Mouse (Mus musculus) limb, embryonic 14.5 days (tissue): Measurements from ENCODE around the gene Cops7b. TPM values are rescaled to one million over a fixed set of nuclear protein-coding genes. Genes with fewer than 3 reads are reported as not detected.

Experiments used
- ATAC-seq: fragments of 200-750 bp; cut with Nextera tagmentation; 2 replicates; pipeline ENCODE4 v1.8.0; 2017; ENCODE audit warnings: low read depth, moderate number of reproducible peaks, moderate TSS enrichment; ENCODE audit not compliant: low FRiP score
- DNase-seq: peaks from one replicate; pipeline ENCODE4 v3.0.0-alpha.2; 2015; ENCODE audit warnings: low spot score
- H3K27ac ChIP-seq: fragments of 300-500 bp; sonication (generic); replicated peaks from 2 replicates; pipeline ENCODE4 v1.5.1; 2014; ENCODE audit warnings: low read depth, mild to moderate bottlenecking, low read length, moderate library complexity, mixed read lengths
- H3K27me3 ChIP-seq: fragments of 300-500 bp; sonication (generic); 2 replicates; pipeline ENCODE4 v1.6.1; 2014; ENCODE audit warnings: low read length, mixed read lengths; ENCODE audit not compliant: control insufficient read depth, insufficient read depth
- H3K36me3 ChIP-seq: fragments of 300-500 bp; sonication (generic); 2 replicates; pipeline ENCODE4 v1.6.1; 2014; ENCODE audit warnings: mild to moderate bottlenecking, low read length, moderate library complexity, mixed read lengths; ENCODE audit not compliant: control insufficient read depth, insufficient read depth
- H3K4me1 ChIP-seq: fragments of 300-500 bp; sonication (generic); 2 replicates; pipeline ENCODE4 v1.6.1; 2014; ENCODE audit warnings: antibody characterized with exemption, low read length, mixed read lengths; ENCODE audit not compliant: control insufficient read depth, insufficient read depth
- H3K4me2 ChIP-seq: fragments of 300-500 bp; sonication (generic); replicated peaks from 2 replicates; pipeline ENCODE4 v1.6.1; 2014; ENCODE audit warnings: low read depth, mild to moderate bottlenecking, low read length, moderate library complexity; ENCODE audit not compliant: severe bottlenecking
- H3K4me3 ChIP-seq: fragments of 300-500 bp; sonication (generic); replicated peaks from 2 replicates; pipeline ENCODE4 v1.5.1; 2014; ENCODE audit warnings: low read length
- H3K9ac ChIP-seq: fragments of 300-500 bp; sonication (generic); 2 replicates; pipeline ENCODE4 v1.6.1; 2014; ENCODE audit warnings: mild to moderate bottlenecking, low read depth, low read length, moderate library complexity; ENCODE audit not compliant: severe bottlenecking
- H3K9me3 ChIP-seq: fragments of 300-500 bp; sonication (generic); 2 replicates; pipeline ENCODE4 v1.6.1; 2016; ENCODE audit warnings: low read length; ENCODE audit not compliant: control insufficient read depth
- POLR2A ChIP-seq: fragments of 200-500 bp; IDR thresholded peaks from 2 replicates; pipeline ENCODE4 v1.8.0; 2012; ENCODE audit warnings: inconsistent platforms, mild to moderate bottlenecking, moderate library complexity, borderline replicate concordance; ENCODE audit not compliant: insufficient read depth, insufficient read length; ENCODE audit errors: extremely low read depth
- WGBS: fragments of 180-500 bp; shearing (Covaris S2); extraction: QIAGEN DNeasy Blood & Tissue Kit; methylation state at CpG from one replicate; pipeline ENCODE4 v1.1.7; 2014; 5-methylcytosine and 5-hydroxymethylcytosine counted together
- polyA plus RNA-seq, 2 experiments: library from polyadenylated mRNA; depleted of rRNA in 1 of 2; stranded (reverse) in 1 of 2; unstranded in 1 of 2; fragments of >200 nt; fragmentation: Nextera tagmentation in 1 of 2; extraction: Ambion mirVana in 1 of 2; gene quantifications; 2 replicates each; pipeline versions ENCODE4 v1.2.1 to v1.2.3; 2012 to 2014

Cops7b gene
- polyA plus RNA-seq, 2 experiments: 35.6 to 62.1 TPM

- Histone ChIP-seq H3K27ac (peak overlapping the region; percentile 67), H3K27me3 (no peaks in the 10 kb centered on the region), H3K4me1 (0 out of 2 replicates have a peak, but pooled peaks cover 6% of the 10 kb centered on the region), H3K9me3 (no peaks in the 10 kb centered on the region), H3K4me3 (peak overlapping the region; percentile 92), H3K36me3 (0 out of 2 replicates have a peak, but pooled peaks cover 3% of the 10 kb centered on the region), H3K9ac (peak overlapping the region; percentile 87), H3K4me2 (peak overlapping the region; percentile 62)
- no peak for DNase-seq
- WGBS: 2% methylated on average over 36 of the region's 38 CpGs
- 0 out of 2 replicates have a peak, but pooled peaks have one; percentile 49 for TF ChIP-seq POLR2A
- peak; percentile 75 for ATAC-seq
Observed at GRCm38 (mm10) chr1:86581692-86582450, 833 bp upstream of the Cops7b start.

- Histone ChIP-seq H3K27me3 (no peaks in the 10 kb centered on the region), H3K4me1 (peaks cover 10% of the 10 kb centered on the region; the same call in 1 of the 2 replicates), H3K4me3 (no peak overlapping the region), H3K36me3 (0 out of 2 replicates have a peak, but pooled peaks cover 3% of the 10 kb centered on the region), H3K27ac (no peak overlapping the region), H3K9me3 (no peaks in the 10 kb centered on the region), H3K9ac (no peak overlapping the region), H3K4me2 (peak overlapping the region; percentile 63; the same call in 1 of the 2 replicates)
- 82% methylated on average over 2 of the region's 2 CpGs for WGBS
- DNase-seq (no peak), ATAC-seq (no peak)
- no peak for TF ChIP-seq POLR2A
Observed at GRCm38 (mm10) chr1:86583709-86584108, 1.0 kb downstream of the Cops7b start.

- peak overlapping the region; percentile 65 for H3K4me2 ChIP-seq
- H3K4me3 ChIP-seq: peak overlapping the region; percentile 84
- H3K9me3 ChIP-seq: no peaks in the 10 kb centered on the region
- ATAC-seq (no peak; the same call in 1 of the 2 replicates), DNase-seq (peak; percentile 70)
- no peaks in the 10 kb centered on the region for H3K27me3 ChIP-seq
- peak overlapping the region; percentile 78 for H3K9ac ChIP-seq
- WGBS: under 1% methylated on average over 19 of the region's 26 CpGs
- no peak overlapping the region for H3K27ac ChIP-seq
- TF ChIP-seq POLR2A: 0 out of 2 replicates have a peak, but pooled peaks have one; percentile 24
- peaks cover 11% of the 10 kb centered on the region for H3K36me3 ChIP-seq
- peaks cover 10% of the 10 kb centered on the region; the same call in 1 of the 2 replicates for H3K4me1 ChIP-seq
Observed at GRCm38 (mm10) chr1:86586992-86587391, 4.3 kb downstream of the Cops7b start.

GRCm38 (mm10) chr1:86594539-86594938, 11.8 kb downstream of the Cops7b start:
- DNase-seq (no peak), ATAC-seq (no peak)
- Histone ChIP-seq H3K27ac (no peak overlapping the region), H3K4me3 (no peak overlapping the region), H3K36me3 (peaks cover 63% of the 10 kb centered on the region), H3K4me1 (0 out of 2 replicates have a peak, but pooled peaks cover 6% of the 10 kb centered on the region), H3K9me3 (no peaks in the 10 kb centered on the region), H3K4me2 (no peak overlapping the region), H3K9ac (no peak overlapping the region), H3K27me3 (no peaks in the 10 kb centered on the region)
- WGBS: 91% methylated on average over 7 of the region's 7 CpGs
- TF ChIP-seq POLR2A: no peak

- Histone ChIP-seq H3K36me3 (peaks cover 63% of the 10 kb centered on the region), H3K4me3 (no peak overlapping the region), H3K4me2 (no peak overlapping the region), H3K4me1 (0 out of 2 replicates have a peak, but pooled peaks cover 6% of the 10 kb centered on the region), H3K27me3 (no peaks in the 10 kb centered on the region), H3K9me3 (no peaks in the 10 kb centered on the region), H3K9ac (no peak overlapping the region), H3K27ac (no peak overlapping the region)
- 91% methylated on average over 6 of the region's 6 CpGs for WGBS
- ATAC-seq: no peak
- TF ChIP-seq POLR2A: no peak
- no peak for DNase-seq
Observed at GRCm38 (mm10) chr1:86595315-86595714, 12.6 kb downstream of the Cops7b start.
